Mouse (Mus musculus) bone marrow, adult 2 months (tissue): ENCODE data around the gene Sart1.
A peak's percentile ranks its signal among the peaks of the same experiment; 100 is the strongest.
"Not testable (repeated sequence)": the region's sequence is repeated elsewhere in the genome, so short reads cannot be mapped to it uniquely, and the experiment has no call there.

ENCODE experiments used
- CTCF ChIP-seq: fragments of 200-500 bp; IDR thresholded peaks from 2 replicates; pipeline ENCODE4 v1.5.1; 2011; ENCODE audit warnings: low read length, control low read depth; ENCODE audit not compliant: control insufficient read depth, insufficient read depth
- POLR2A ChIP-seq: fragments of 200-500 bp; IDR thresholded peaks from 2 replicates; pipeline ENCODE4 v1.6.1; 2011; ENCODE audit warnings: low read depth, mild to moderate bottlenecking, control low read depth, low read length, borderline replicate concordance; ENCODE audit not compliant: control insufficient read depth

GRCm38 (mm10) chr19:5406531-5407126 lies 18.1 kb upstream of the Sart1 start:
- TF ChIP-seq CTCF: not testable (repeated sequence)
- peak; percentile 66; the same call in 1 of the 2 replicates for TF ChIP-seq POLR2A
